Mouse (Mus musculus) stomach, embryonic 16.5 days (tissue): ENCODE measurements around the gene Olfr955. TPM values are rescaled to one million over a fixed set of nuclear protein-coding genes. Genes with fewer than 3 reads are reported as not detected.

Source experiments
- ATAC-seq: fragments of 200-750 bp; cut with Nextera tagmentation; 2 replicates; pipeline ENCODE4 v1.8.0; 2017; ENCODE audit warnings: moderate number of reproducible peaks, moderate TSS enrichment; ENCODE audit not compliant: insufficient read depth, low FRiP score
- H3K27ac ChIP-seq: fragments of 300-500 bp; sonication (generic); 2 replicates; pipeline ENCODE4 v1.5.1; 2014; ENCODE audit warnings: low read length
- H3K27me3 ChIP-seq: fragments of 300-500 bp; sonication (generic); 2 replicates; pipeline ENCODE4 v1.6.1; 2014; ENCODE audit warnings: low read length, control low read depth, mixed read lengths; ENCODE audit not compliant: control insufficient read depth, insufficient read depth
- H3K36me3 ChIP-seq: fragments of 300-500 bp; sonication (generic); 2 replicates; pipeline ENCODE4 v1.6.1; 2014; ENCODE audit warnings: low read length; ENCODE audit not compliant: control insufficient read depth, insufficient read depth
- H3K4me1 ChIP-seq: fragments of 300-500 bp; sonication (generic); 2 replicates; pipeline ENCODE4 v1.6.1; 2014; ENCODE audit warnings: low read length, control low read depth, mixed read lengths; ENCODE audit not compliant: control insufficient read depth, insufficient read depth
- H3K4me2 ChIP-seq: fragments of 300-500 bp; sonication (generic); 2 replicates; pipeline ENCODE4 v1.6.1; 2014; ENCODE audit warnings: low read depth, low read length, mixed read lengths
- H3K4me3 ChIP-seq: fragments of 300-500 bp; sonication (generic); replicated peaks from 2 replicates; pipeline ENCODE4 v1.5.1; 2014; ENCODE audit warnings: mild to moderate bottlenecking, low read length
- H3K9ac ChIP-seq: fragments of 300-500 bp; sonication (generic); 2 replicates; pipeline ENCODE4 v1.6.1; 2014; ENCODE audit warnings: low read length
- H3K9me3 ChIP-seq: fragments of 300-500 bp; sonication (generic); replicated peaks from 2 replicates; pipeline ENCODE4 v1.6.1; 2016; ENCODE audit warnings: low read length, control low read depth; ENCODE audit not compliant: control insufficient read depth
- WGBS: fragments of 180-500 bp; shearing (Covaris S2); extraction: QIAGEN DNeasy Blood & Tissue Kit; methylation state at CpG from one replicate; pipeline ENCODE4 v1.1.7; 2014; 5-methylcytosine and 5-hydroxymethylcytosine counted together
- polyA plus RNA-seq: library from polyadenylated mRNA; unstranded; fragments of >200 nt; fragmentation: Nextera tagmentation; extraction: Ambion mirVana; gene quantifications from 2 replicates; pipeline ENCODE4 v1.2.1, GENCODE M21; 2015

The Olfr955 gene
- polyA plus RNA-seq: not detected in 2 replicates

DNA sequence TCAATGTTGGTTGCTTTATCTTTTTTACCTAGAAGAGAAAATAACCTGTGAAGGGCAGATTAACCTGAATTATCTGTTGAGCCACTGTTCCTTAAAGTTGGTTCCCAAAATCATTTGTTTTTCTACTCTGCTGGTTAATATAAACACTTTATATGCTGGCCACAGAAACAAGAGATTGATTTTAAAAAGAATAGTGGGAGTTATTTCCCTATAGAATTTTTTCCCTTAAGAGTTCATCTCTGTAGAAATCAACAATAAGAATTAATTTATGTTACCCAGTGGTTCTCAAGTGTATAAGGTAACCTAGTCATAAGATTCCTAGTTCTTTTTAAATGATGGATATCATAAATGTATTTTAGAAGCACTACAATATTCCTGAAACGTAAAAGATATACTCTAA, at the start of gene Olfr955:
Gene Olfr955, minus strand, starts transcription at position 101 of the 400 bp plus-strand sequence.
- no peak within 1 kb of the TSS for H3K27ac ChIP-seq
- no peak for ATAC-seq
- WGBS: 43% methylated on average over 1 of the region's 1 CpGs
- H3K9ac ChIP-seq: no peak within 1 kb of the TSS
- no peaks in the 10 kb centered on the region for H3K9me3 ChIP-seq
- H3K4me2 ChIP-seq: no peak within 1 kb of the TSS
- no peaks in the 10 kb centered on the region for H3K27me3 ChIP-seq
- H3K4me3 ChIP-seq: no peak within 1 kb of the TSS
- H3K4me1 ChIP-seq: no peaks in the 10 kb centered on the region
- H3K36me3 ChIP-seq: no peaks in the 10 kb centered on the region

GRCm38 (mm10) chr9:39518595-39518994, 46.9 kb upstream of the Olfr955 start:
- Histone ChIP-seq H3K27me3 (no peaks in the 10 kb centered on the region), H3K9me3 (no peaks in the 10 kb centered on the region), H3K4me2 (no peak overlapping the region), H3K4me3 (no peak overlapping the region), H3K27ac (no peak overlapping the region), H3K36me3 (no peaks in the 10 kb centered on the region), H3K9ac (no peak overlapping the region), H3K4me1 (no peaks in the 10 kb centered on the region)
- no peak for ATAC-seq

- Histone ChIP-seq H3K27ac (no peak within 1 kb of the TSS), H3K4me2 (no peak within 1 kb of the TSS), H3K27me3 (no peaks in the 10 kb centered on the region), H3K4me1 (no peaks in the 10 kb centered on the region), H3K9me3 (no peaks in the 10 kb centered on the region), H3K4me3 (no peak within 1 kb of the TSS), H3K9ac (no peak within 1 kb of the TSS), H3K36me3 (no peaks in the 10 kb centered on the region)
- WGBS: 48% methylated on average over 3 of the region's 3 CpGs
- no peak for ATAC-seq
These were observed 43.8 kb upstream of the Olfr955 start, which contains the start of gene Olfr957 for GRCm38 (mm10) chr9:39515531-39515930. Gene Olfr957, minus strand, starts transcription at chr9:39515809.

DNA sequence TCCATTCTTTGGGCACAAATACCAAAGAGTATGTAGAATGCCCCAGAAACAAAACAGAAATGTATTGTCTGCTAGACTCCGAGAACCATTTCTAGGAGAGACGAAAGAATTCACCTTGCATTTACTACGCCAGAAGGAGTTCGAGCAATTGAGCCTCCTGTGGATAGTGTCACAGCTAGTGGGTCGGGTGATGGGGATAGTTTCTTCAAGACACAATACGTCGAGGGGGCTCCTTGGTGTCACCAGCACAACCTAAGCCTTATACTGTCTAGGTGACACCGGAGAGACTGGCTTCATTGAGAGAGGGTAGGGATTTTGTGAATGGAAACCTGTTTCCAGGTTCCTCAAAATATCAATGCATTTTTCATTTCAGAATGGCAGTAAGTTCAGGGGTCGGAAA, 37.7 kb upstream of the Olfr955 start:
- H3K4me3 ChIP-seq: no peak overlapping the region
- no peak for ATAC-seq
- no peaks in the 10 kb centered on the region for H3K9me3 ChIP-seq
- no peak overlapping the region for H3K9ac ChIP-seq
- H3K4me2 ChIP-seq: no peak overlapping the region
- WGBS: 77% methylated on average over 9 of the region's 9 CpGs
- no peak overlapping the region for H3K27ac ChIP-seq
- H3K4me1 ChIP-seq: no peaks in the 10 kb centered on the region
- H3K36me3 ChIP-seq: no peaks in the 10 kb centered on the region
- H3K27me3 ChIP-seq: no peaks in the 10 kb centered on the region

DNA sequence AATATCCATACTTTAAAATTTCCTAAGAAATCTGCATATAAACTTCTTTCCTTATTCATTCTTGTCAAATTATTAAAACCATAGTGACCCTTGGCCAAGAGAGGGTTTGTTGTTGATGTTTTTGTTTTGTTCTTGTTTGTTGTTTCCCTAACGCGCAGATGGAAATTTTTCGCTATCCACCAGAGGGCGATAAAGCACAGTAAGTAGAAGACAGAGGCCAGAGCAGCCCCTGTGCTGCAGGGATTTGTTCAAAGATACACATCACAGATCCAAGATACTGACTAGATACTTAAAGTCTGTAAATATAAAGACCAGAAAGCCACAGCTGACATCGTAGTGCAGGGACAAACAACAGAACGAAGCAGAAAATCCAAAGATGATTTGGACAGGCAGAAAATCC, 37.3 kb upstream of the Olfr955 start:
- Histone ChIP-seq H3K9me3 (no peaks in the 10 kb centered on the region), H3K4me3 (no peak overlapping the region), H3K4me2 (no peak overlapping the region), H3K27ac (no peak overlapping the region), H3K9ac (no peak overlapping the region), H3K36me3 (no peaks in the 10 kb centered on the region), H3K4me1 (no peaks in the 10 kb centered on the region), H3K27me3 (no peaks in the 10 kb centered on the region)
- no peak for ATAC-seq
- WGBS: 6% methylated on average over 6 of the region's 6 CpGs

DNA sequence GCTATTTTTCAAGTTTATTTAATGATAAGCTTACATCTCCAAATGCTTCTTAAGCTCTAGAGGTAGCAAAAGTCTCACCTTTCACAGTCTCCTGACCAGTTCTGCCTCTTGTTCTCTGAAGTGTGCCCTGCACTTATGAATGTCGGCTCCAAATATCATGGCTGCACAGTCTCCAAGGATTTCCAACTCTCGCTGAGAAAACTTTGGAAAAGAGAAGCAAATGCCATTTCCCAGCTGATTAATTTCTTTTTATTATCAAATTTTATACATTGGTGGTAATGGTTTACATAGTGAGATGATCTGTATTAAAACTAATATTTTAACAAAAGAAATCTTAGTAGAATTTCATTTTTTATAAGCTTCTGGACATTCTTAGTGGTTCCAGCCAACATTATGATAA, 22.2 kb upstream of the Olfr955 start, which contains the start of gene Olfr44:
Gene Olfr44, minus strand, starts transcription at position 101 of the 400 bp plus-strand sequence.
- H3K27me3 ChIP-seq: no peaks in the 10 kb centered on the region
- ATAC-seq: no peak
- no peak within 1 kb of the TSS for H3K4me2 ChIP-seq
- no peaks in the 10 kb centered on the region for H3K36me3 ChIP-seq
- H3K27ac ChIP-seq: no peak within 1 kb of the TSS
- H3K4me3 ChIP-seq: no peak within 1 kb of the TSS
- no peaks in the 10 kb centered on the region for H3K4me1 ChIP-seq
- 82% methylated on average over 2 of the region's 2 CpGs for WGBS
- H3K9ac ChIP-seq: no peak within 1 kb of the TSS
- H3K9me3 ChIP-seq: no peaks in the 10 kb centered on the region

GRCm38 (mm10) chr9:39456401-39456800, 15.3 kb downstream of the Olfr955 start, which contains the start of gene Olfr954:
Gene Olfr954, plus strand, starts transcription at chr9:39456701.
- Histone ChIP-seq H3K4me1 (no peaks in the 10 kb centered on the region), H3K36me3 (no peaks in the 10 kb centered on the region), H3K27ac (no peak within 1 kb of the TSS), H3K27me3 (no peaks in the 10 kb centered on the region), H3K9me3 (no peaks in the 10 kb centered on the region), H3K4me3 (no peak within 1 kb of the TSS), H3K4me2 (no peak within 1 kb of the TSS), H3K9ac (no peak within 1 kb of the TSS)
- 82% methylated on average over 6 of the region's 6 CpGs for WGBS
- no peak for ATAC-seq

DNA sequence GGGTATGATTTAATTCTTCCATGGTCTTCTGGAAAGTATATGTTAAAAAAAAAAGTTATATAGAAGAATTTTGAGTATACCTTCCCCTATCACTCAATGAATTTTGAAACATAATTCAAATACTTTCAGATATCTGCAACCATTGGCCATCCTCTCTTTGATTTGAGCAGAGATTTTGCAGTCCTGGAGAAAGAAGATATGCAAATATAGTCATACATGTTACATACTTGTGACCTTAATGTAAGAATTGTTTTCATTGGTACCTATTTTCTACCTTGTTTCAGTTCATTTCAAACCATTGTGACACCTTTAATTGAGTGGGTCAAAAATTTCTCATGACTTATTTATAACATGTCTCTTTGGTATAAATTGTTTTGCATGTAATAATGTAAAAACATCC, 44.7 kb downstream of the Olfr955 start, which contains the start of gene Olfr952:
Gene Olfr952, minus strand, starts transcription at position 101 of the 400 bp plus-strand sequence.
- no peaks in the 10 kb centered on the region for H3K4me1 ChIP-seq
- H3K9me3 ChIP-seq: no peaks in the 10 kb centered on the region
- ATAC-seq: no peak
- H3K4me3 ChIP-seq: no peak within 1 kb of the TSS
- no peak within 1 kb of the TSS for H3K4me2 ChIP-seq
- H3K27me3 ChIP-seq: no peaks in the 10 kb centered on the region
- H3K36me3 ChIP-seq: no peaks in the 10 kb centered on the region
- no peak within 1 kb of the TSS for H3K9ac ChIP-seq
- no peak within 1 kb of the TSS for H3K27ac ChIP-seq
